Mouse (Mus musculus): ENCODE data around the gene Frat2.
"Not testable (repeated sequence)": the region's sequence is repeated elsewhere in the genome, so short reads cannot be mapped to it uniquely, and the experiment has no call there.

Gene Frat2

DNA sequence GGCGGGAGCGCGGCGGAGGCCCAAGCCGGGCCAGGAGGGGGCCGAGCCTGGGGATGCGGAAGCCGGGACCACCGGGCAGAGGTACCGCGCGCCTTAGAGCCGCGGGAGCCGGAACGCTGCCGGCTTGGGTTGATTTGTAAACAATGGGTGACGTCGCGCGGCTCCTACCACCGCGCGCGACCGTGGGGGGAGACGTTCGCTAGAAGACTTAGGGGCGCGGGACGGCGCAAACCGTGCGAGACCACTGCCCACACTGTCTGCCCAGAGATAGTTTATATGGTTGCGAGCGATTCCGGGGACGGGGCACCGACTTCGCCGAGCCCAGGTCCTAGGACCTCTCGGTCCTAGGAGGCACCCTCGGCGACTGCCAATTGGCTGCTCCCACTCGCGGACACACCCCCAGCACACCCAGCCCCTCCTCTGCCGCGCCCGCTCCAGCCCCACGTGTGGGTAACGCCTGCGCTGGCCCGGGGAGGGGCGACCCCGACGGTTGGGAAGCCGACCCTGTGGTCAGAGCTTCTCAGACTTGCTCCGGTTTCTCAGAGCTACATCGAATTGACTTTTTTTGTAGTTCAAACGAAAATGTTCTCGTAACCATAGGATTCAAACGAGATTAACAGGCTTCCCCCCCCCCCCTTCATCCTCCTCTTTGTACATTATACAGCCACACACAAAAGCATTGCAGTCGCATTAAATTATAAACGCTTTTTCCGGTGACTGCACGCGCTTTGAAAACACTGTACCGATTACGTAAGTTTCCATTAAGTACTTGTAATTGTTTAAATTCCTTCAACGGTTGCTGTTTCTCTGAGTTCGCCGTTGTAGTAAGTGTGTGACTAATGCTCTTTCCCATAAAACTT, at the start of gene Frat2:
Frat2 (minus strand) TSS at position 141 of the 860 bp plus-strand sequence.
- DNase-seq: peak; percentile 80

DNA sequence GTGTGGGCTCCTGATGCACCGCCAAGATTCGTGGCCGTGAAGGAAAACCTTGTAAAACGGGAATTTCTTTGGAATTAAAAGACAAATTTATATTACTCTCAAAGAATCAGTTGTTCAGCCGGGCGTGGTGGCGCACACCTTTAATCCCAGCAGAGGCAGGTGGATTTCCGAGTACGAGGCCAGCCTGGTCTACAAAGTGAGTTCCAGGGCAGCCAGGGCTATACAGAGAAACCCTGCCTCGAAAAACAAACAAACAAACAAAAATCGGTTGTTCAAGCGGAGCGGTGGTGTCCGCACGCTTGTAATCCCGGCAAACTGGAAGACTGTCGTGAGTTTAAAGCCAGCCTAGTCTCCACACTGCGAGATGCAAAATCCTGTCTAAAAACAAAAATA, 48.4 kb upstream of the Frat2 start:
- no peak for DNase-seq

DNA sequence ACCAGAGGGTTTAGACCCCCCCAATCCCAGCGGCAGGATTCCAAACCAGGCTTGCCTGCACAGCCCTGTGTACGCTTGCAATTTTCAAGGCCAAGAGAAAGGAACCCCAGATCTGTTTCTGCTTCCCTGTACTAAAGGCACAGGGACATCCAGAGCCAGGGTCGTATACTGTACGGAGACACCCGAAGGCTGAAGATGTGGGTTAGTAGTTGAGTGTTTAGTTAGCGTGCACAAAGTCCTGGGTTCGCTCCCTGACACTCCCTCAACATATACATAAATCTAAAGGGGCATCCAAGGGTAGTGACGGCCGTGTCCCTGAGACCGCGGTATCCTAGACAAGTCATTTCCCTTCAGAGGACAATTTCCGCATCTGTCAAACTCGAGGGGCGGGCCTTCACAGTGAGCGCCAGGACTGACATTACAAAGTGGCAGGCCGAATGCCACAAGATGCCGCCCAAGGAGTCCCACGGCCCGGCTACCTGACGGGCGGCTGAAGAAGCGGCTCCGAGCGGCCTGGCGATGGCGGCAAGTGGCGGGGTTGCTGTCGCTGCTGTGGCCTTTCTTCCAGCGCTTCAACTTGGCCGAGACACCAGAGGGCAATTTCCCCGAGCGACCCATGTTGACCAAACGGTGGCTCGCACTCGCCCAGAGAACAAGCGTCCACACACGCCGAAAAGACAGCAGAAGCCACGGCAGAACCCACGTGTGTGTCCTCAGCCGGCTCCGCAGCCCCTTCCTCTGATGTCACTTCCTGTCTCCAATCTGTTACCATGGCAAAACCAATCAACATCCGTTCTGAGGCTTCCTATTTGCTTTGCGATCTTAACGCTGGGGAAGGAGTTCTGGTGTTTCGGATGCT, 47.8 kb upstream of the Frat2 start, which contains the start of gene Rrp12:
Rrp12 (minus strand) TSS at position 714 of the 859 bp plus-strand sequence.
- peak; percentile 64 for DNase-seq

DNA sequence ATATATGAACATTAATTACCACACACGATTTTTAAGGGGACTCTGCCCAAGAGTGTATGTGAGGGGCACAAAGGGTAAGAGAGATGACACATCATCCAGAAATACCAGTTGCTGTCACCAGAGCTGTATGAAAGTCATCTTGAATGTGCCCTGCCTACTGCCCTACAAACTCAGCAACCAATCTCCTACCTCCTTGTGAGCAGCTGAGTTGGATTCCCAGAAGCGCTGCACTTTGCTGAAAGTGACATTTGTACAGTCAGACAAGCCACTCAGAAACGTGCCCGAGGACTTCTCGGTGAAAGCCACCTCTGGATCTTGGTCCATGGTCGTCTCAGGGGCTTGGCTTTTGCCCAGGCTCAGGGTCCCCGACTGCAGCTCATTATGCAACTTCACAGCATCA, 47.0 kb upstream of the Frat2 start:
- DNase-seq: no peak

DNA sequence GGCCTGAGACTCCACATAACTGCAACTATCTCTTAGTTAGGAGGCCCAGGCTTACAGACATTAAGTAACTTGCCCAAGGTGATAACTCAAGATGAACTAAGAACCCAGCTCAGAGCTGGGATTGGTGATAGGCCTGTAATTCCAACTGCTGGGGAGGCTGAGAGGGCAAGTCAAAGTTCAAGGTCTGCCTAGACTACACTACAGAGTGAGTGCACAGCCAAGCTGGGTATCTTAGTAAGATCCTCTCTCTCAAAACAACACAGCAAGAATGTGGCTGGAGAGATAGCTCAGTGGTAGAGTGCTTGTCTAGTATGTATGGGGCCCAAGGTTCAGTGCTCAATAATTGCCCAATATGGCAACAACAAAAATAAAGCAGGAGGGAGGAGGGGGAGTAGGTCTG, 40.3 kb upstream of the Frat2 start:
- DNase-seq: no peak

DNA sequence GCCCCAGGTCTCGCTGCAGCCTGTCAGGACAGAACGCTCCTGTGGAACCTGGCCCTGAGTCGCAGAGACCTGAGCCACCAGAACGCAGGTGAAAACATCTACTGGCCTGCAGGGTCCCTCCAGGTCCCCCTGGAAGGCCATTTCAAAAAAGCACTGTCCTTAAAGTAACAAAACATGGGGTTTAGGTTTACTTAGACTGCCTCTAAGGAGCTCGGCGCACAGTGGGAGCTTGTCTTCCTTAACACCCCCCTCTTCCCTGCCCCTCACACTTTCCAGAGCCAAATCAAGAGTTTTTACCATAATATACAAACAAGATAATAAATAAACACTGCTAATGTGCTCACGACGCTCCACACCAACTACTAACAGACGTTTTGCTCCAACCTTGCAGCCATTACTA, 36.0 kb upstream of the Frat2 start:
- DNase-seq: no peak

DNA sequence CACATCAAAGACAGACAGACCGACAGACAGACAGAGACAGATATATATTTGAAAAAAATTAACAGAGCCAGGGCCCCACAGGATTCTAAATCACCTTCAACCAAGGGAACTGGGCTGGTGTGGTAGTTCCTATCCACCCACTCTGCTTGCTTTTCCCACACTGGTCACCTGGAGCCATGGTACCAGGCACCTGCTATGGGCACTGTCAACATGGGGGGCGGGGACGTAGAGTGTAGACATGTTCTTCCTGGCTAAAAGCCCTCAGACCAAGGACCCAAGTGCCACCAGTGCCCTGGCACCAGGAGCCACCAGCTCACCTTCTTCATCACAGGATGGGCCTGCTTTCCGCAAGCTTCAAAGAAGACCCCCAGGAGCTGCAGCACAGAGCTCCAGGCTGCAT, 33.9 kb upstream of the Frat2 start:
- DNase-seq: no peak

DNA sequence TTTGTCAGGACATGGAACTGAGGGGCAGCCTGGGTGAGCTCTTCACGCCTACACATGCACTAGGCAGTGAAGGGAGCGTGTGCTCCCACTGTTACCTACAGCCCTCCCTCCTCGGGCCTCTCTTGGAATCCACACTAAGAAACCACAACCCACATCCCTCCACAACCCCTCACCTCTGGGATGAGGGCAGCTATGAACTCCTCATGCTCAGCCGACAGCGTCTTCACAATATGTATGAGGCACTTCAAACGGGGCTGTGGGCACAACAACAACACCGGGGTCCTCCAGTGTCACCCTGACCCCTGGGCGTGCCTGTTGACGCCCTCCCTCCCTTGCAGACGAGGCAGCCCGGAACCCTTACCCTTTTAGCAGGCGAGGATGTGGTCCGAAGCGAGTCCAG, 26.4 kb upstream of the Frat2 start:
- DNase-seq: no peak

DNA sequence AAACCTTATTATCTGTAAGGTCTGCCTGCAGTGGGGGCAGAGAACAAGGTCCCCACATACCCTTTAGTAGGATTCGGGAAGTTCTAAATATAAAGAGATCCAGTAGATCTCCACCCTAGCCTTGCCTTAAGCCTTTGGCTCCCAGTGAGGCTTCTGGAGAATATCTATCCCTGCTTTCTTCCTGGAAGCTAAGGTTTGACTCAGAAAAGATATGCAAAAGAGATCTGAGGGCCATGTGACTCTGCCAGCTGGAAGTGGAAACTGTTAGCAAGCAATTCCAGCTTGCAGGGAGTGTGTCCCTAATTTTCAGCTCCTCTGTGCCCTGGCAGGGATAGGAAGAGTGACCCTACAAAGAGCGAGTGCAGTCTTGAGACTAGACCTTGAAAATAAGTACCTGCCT, 24.4 kb upstream of the Frat2 start:
- DNase-seq: no peak

DNA sequence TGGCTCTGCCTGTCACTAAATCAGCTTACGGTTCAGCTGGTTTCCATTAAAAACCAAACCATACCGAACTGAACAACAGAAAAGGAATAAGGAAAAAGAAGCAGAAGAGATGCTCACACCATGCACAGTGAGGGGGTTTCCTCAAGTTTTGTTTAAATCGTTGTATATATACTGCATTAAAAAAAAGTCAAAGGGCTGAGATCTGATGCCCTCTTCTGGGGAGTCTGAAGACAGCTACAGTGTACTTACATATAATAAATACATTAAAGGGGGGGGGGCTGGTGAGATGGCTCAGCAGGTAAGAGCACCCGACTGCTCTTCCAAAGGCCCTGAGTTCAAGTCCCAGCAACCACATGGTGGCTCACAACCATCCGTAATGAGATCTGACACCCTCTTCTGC, 22.0 kb upstream of the Frat2 start:
- DNase-seq: not testable (repeated sequence)

DNA sequence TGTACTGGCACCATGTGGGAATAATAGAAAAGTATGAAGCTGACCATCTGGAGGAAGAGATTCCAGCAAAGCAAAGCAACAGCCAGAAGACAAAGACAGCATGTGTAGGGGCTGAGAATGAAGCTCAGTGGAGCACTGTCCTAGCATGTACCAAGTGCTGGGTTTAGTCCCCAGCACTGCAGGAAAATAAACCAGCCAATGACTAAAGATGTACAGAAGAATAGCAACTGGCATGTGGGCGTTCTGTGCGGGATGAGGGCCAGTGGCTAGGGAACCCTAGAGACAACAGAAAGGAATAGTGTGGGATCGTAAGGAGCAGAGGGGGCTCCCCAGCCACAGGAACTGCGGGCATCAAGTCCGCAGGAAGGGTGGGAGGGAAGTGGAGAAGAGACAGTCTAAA, 21.4 kb upstream of the Frat2 start:
- DNase-seq: no peak

DNA sequence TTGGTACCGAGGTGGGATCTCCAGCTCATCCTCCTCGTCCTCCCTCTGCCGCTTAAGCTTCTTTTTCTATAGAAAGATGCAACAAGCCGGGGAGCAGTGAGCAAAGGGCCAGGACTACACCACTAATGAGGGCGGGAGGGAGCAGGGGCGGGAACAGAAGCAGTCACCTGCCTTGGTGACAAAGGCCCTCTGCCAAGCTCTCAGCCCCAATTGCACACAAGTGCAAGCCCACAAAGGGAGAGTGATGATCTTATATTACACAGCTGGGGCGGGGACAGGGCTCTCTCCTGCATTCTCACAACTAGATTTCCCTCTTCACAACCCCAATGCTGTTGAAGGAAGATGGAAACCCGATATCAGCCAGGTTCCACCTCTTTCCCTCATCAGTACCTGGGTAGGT, 18.8 kb upstream of the Frat2 start:
- no peak for DNase-seq

DNA sequence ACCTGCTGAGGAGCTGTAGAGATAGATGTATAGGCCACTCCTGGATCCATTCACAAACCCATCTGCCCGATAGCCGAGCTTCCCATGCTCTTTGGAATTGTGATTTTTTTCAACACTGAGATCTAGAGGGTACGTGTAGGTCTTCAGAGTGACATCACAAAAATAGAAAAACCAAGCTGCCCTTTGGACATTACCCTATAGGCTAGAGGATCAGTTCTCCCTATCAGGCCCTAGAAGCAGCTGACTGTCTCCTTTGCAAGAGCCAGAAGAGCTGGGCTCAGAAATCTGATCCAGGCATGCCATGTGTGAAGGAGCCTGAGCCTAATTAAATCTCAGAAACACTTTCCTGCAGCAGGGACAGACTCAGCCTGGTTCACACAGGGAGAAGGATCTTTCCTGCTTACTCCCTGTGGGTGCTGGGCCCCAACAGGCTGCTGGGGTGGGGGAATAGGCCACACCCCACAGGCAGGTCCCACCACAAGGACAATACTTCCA, 9.9 kb upstream of the Frat2 start:
- DNase-seq: no peak

DNA sequence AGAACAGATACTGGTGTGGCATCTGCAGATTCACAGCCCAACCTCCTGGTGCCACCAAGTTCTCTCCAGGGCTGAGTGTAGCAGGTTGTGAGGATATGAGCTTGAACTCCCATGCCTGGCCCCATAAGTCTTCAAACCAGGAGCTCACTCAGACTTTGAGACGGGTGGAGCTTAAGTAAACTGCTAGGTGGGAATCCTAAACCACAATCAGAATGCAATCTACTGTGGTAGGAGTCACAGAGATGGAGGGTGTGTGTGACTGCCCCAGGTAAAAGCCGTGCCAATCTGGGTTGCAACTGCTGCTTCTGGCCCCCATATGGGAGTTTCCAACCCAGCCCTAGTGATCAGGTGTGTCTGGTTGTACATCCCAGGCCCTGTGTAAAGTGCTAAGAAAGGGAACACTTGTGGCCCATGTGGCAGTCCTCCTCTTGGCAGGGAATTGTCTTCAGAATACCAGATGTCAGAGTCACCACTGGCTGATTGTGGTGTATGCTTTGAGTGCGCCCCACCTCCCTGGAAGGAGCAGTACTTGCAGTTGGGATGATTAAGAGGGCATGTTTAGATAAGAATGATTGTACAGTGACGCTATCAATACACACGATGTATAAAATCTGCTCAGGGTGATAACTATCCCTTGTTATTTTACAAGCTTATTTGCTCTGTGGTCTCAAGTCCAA, 9.3 kb upstream of the Frat2 start:
- DNase-seq: no peak

DNA sequence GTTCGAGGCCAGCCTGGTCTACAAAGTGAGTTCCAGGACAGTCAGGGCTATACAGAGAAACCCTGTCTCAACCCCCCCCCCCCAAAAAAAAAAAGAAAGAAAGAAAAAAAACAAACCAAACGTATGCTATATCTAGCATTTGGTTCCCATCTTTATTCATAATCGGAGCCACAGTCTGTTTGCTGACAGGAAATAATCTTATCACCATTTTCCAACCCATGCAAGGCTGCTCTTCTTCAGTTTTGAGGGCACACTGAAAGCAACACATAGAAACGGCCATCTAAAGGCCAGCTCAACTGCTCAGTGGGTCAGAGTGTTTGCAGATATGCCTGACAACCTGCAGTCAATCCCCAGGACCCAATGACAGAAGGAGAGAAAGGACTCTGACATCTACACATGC, 4.5 kb upstream of the Frat2 start:
- DNase-seq: no peak

DNA sequence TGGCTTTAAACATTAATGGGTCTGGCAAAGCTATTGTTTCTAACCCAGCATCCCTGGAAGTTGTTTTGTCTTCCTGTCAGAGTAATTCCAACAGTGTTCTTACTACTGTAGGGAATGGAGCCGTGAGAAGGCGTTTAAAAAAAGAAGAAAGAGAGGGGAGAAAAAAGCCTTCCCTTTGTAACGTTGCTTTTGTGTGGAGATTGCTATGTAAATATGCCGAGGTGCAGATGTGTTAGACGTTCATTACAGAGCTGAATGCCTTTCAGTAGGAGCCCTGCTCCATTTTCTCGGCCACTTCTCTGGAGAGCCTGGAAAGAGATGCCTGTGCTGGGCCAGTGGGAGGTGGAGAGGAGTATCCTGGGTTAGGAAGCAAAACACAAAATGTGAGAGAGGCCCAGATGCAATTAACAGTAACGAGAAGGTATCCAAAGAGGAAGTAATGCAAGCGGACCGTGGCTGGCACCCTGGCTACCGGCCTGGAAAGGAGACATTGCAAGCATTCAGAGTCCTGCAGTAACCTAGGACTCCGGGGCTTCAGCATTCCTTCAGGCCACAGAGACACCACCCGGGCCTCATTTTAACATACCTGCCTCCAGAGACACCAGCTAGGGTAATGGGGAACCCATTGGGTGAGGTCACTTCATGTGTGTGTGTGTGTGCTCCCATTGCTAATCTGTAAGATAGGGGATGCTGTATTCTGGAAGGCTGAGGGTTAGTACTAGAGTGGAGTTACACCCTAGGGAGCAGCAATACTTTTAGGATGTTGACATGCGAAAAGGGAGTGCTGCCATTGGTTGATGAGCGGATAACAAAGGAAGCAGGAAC, 3.0 kb upstream of the Frat2 start:
- no peak for DNase-seq

DNA sequence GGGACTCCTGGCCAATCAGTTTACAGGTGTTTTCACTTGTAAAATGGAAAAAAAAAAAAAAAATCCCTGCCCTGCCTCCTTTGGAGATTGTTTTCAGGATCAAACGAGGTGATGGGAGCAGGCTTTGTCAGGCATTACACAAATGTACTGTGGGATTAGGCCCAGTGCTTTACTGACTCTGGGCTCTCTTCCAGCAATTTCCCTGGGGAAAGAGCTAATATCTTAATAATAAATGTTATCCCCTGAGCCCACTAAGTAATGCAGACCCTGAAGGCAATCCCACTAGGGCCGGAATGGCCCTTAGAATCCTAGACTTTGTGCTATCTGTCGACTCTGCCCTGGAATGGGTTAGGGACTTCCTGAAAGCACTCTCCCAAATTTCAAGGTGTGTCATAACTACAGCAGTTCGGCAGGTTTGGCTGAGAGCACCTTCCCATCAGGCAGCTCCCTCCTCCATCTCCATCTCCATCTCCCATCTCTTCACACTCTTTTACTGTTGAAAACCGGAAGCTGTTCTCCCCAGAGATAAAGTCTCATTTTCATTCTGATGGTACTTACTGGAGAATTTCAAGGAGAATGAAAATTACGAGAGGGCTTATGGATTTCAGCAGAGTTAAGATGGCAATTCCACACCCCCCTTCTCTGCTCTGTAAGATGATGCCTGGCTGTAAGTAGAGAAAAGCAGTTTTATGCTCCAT, 2.2 kb upstream of the Frat2 start:
- DNase-seq: no peak

DNA sequence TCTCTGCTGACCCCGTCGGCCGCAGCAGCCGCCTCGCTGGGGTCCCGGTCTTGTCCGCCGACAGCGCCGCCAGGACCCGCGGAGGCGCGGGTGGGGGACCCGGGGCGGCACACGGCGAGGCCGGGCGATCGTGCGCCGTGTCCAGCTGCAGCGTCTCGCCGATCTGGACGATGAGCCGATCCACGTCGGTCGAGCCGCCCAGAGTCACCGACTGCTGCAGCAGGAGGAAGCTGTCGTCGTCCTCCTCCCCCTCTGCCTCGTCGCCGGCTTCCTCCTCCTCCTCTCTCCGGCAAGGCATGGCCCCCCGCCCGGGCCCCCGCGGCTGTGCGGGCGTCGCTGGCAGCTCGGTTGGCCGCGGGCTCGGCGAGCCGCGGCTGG, 329 bp downstream of the Frat2 start:
- peak; percentile 64 for DNase-seq

DNA sequence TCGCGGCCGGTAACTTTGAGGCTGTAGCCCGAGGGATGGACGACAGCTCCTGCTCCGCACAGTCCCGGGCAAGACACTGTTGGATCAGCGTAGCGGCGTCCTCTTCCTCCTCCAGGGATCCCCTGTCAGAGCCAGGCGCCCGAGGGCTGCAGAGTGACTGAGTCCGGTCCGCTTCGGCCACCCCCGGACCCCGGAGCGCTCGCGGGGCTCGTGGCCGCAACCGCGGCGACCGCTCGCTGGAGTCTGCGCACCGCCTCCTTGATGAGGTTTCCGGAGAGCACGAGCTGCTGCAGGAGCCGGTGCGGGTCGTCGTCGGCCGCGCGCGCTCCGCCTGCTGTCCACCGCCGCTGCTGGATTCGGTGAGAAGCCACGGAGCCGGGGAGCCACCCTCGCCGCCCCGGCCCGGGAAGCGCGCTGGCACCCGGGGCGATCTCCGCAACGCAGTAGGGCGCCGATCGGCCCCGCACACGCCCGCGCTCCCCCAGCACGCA, 796 bp downstream of the Frat2 start:
- DNase-seq: peak; percentile 43

DNA sequence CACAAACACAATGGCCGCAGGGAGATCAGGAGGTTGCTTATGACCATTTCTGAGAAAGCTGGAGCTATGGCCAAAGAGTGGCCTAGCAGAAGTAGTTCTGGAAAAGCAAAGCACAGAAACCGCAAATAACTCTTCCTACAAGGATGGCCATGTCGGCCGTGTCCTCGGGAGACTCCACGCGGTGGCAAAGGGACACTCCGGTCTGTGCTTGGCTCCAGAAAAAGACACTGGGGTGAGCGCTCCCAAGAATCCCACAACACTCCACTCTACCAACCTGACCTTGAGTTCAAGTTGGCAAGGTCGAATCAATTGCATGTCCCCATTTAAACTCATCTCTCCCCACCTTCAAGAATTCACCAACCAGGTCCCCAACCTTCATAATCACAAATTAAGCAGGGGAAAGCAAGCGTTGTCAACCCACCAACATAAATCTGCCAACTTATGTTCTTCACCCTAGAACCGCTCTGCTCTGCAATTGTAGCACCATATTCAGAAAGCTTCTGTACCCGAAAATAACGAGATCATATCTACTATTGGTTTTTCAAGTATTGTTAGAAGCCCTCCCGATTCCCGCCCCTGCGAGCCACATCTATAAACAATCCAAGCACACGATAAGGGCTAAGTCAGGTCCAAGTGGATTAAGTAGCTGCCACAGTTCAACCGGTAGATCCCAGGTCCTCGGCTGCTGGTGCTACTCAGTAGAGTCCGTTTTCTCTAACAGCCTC, 1.4 kb downstream of the Frat2 start:
- no peak for DNase-seq

DNA sequence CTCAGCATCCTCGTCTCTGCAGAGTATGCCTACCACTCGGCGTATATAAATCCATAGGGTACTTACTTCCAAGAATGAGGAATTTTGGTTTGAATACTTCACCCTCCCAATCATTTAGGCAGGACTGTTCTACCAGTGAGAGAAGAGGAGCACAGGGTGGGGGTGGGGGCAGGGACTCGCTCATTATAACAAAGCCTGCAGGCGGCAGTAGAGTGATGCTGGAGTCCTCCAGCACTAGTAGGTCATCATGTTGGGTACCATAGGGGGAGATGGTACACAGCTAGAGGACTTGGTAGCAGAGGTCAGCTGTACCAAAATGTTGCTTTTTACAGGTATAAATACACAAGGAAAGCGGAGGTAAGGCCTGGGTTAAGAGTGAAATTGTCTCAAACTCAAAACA, 3.6 kb downstream of the Frat2 start:
- DNase-seq: no peak
